Mouse (Mus musculus) cerebellum, adult 8-10 months (tissue): ENCODE results near the gene Mybbp1a.
"Not testable (repeated sequence)": the region's sequence is repeated elsewhere in the genome, so short reads cannot be mapped to it uniquely, and the experiment has no call there.

Experiments used
- DNase-seq: peaks from one replicate; pipeline ENCODE4 v3.0.0; 2022

Mybbp1a gene

DNA sequence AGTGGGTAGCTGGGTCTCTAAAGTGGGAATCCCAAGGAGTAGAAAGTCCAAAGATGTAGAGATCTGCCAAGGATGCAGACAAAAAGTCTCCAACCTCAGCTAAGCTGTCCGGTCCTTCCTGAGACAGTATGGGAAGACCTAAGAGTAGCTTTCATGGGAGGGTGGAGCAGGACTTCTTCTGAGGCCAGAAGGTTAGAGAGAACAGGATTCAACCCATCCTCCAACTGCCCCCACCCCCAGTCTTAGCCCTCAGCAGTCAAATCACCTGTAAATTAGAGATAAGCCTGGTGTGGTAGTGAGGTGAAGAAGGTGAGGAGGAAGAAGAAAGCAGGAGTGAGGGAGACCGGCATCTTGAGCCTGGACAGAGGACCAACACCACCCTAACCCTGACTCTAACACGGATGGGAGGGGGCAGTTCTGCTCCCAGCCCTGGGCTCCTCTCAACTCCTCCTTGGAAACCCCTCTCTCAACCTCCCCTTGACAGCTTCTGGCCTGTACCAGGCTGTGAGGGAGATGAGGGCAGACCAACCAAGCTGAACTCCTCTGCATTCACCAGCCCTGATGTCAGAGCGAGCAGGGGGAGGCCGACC lies 27.5 kb upstream of the Mybbp1a start:
- no peak for DNase-seq

DNA sequence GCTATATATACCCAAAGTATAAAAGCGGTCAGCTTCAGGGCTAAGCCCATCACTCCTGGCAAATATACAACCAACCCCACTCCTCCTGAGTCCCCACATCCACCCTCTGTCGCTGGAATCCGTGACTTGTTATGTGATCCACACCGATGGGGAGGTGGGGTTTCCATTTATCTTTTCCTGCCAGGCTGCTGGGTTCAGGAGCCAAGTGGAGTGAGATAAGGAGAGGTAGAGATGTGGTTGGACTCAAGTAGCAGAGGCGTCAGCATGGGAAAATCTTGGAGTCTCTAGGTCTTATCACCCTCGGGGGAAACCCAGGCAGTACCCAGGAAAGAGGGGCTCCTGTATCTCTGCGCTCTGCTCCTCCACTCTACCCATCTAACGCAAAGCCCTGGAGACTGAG lies 26.0 kb upstream of the Mybbp1a start:
- no peak for DNase-seq

DNA sequence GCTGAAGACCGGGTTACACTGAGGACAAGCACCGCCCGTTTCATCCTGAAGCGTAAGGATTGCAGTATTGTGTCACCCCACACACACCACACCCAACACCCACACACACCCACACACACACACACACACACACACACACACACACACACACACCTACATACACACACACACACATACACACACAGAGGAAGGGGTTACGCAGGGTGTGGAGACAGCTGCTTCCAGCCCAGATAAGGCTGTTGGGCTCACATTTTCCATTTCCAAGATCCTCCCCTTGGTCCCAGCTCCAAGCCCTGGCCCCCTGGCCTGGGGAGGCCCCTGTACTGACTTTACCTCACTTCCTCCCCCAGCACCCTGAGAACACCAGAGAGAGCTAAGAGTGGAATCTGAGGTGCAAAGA lies 24.5 kb upstream of the Mybbp1a start:
- DNase-seq = no peak

DNA sequence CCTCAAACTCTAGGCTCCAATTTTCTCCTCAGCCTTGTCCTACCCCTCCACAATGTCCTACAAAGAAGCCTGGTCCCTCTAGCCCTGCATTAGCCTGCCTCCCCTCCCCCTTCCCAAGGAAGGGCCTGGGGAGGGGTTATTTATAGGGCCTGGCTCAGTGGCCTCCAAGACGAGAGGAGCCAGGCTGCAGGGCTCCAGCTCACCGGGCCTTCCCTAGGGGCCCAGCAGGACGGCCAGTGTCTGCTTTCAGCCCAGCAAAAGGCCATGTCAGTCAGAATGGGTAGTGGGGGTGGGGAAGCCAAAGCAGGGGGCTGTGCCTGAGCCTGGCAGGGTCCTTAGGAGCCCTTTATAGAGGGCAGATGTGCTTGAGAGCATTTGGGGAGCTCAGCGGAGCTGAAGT lies 23.8 kb upstream of the Mybbp1a start:
- DNase-seq = no peak

DNA sequence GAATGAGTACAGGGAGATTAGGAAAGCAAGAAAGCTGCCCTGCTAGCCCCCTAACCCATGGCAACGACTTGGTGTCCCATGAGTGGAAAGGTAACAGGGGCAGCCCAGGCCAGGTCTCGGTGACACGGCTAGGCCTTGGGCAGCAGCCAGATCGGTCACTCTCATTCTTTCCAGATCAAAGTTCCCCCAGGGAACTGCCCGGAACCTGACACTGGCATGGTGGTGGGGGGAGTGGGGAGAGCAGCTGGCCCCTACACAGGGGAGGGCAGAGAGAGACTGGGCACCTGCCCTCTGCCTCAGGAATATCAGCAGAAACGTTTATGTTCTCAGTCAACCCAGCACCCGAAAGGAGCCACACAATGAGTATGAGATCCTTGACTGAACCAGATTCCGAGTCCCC lies 22.9 kb upstream of the Mybbp1a start:
- no peak for DNase-seq

DNA sequence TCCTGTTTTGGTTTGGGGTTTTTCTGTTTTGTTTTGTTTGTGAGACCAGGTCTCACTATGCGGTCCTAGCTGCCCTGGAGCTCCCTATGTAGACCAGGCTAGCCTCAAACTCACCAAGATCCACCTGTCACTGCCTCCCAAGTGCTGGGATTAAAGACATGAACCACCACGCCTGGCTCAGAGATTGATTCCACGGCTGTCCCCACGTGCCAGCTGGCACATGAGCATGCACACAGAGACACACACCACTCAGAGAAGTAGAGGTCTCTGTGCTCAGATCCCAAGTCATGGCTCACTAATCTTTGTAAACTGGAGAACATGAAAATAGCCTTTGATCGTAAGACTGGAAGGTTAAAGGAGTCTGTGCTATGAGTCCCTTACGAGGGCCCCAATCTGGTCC lies 22.1 kb upstream of the Mybbp1a start:
- DNase-seq = no peak

DNA sequence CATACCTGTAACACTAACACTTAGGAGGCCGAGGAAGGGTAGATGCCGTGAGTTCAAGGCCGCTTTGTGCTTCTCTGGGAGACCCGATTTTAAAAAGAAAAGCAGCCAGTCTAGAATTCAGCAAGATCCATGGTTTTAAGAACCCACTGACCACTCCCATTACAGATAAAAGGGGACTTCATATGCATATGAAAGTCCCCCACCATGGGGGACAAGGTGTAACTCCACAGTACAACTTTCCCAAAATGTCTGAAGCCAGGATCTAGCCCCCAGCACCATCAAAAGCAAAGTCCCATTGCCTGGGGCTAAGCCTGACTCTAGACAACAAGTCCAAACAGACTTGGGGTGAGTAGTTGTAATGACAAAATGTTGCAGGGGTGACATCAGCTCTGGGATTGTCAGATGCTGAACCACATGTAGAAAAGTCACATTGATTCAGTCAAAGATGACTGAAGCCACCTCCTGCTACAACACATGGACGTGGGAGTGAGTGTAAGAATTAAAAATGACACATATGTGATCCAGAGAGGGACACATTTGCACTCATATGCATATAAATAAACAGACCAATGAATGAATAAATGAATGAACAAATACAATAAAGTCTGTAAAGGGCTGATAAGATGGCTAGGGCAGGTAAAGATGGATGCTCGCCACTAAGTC lies 20.6 kb upstream of the Mybbp1a start:
- no peak for DNase-seq

DNA sequence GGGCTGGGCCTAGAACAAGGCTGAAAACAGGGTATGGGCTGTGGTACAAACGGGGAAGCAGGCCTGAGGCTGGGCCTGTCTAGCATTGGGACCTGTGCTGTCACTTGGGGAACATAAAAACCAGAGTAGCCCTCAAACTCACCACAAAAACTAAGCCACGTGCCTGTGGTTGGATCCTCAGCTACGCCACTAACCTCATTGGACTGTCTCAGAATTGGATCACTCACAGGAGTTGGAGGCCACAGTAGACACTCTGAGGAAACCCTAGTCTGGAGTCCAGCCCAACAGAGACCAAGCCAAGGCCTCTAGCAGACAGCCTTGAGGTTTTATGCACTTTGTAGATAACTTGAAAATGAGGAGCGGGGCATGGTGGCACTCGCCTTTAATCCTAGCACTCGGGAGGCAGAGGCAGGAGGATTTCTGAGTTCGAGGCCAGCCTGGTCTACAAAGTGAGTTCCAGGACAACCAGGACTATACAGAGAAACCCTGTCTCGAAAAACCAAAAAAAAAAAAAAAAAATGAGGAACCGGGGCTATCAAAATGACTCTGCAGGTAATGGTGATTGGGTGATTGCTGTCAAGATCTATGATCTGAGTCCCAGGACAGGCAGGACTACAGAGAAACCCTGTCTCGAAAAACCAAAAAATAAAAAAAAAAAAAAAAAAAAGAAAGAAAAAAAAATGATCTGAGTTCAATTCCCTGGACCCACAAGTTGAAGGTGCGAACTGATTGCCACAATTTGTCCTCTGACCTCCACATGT lies 19.5 kb upstream of the Mybbp1a start:
- DNase-seq = no peak

DNA sequence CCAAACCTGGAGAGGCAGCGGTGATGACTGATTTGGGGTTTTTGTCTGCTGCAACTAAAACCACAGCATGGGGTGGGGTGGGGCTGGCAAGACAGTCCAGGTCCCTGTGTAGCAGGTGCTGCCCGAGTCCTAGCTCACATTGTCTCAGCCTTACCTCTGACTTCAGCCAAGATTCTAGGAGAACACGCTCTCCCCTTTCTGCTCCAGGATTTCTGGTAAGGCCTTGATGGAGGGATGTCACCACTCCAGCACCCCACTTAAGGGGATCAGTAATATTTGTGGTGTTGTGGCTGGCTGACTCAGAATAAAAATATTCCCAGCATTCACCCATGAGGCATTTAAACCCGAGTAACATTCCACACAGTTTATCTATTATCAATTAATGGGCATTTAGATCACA lies 17.5 kb upstream of the Mybbp1a start:
- no peak for DNase-seq

DNA sequence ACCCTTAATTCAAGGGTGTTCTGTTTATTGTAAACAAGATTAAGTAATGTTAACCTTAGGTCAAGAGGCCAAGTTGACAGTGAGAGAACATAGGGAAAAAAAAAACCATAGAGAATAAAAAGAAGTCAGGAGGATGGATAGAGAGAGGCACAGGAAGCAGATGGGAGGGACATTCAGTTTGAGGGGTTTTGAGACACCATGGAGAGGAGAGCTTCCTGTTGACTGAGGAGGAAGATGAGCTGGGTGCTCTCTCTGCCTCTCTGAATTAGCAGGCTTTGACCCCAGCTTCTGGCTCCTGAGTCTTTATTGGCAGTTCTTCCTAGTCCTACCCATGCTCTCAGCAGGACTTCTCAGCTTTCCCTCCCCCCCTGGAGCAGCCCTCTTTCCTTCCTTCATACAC lies 16.0 kb upstream of the Mybbp1a start:
- DNase-seq = no peak

DNA sequence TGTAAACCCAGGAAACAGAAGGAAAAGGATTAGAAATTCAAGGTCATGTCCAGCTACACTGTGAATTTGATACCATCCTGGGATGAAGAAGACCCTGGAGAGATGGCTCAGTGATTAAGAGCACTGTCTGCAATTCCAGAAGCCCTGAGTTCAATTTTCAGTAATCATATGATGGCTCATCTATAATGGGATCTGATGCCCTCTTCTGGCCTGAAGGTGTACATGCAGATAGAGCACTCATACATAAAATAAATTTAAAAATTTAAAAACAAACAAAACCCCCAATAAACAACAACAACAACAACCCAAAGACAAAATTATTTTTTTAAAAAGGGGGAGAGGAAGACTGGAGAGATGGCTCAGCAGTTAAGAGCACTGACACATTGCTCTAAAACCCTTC lies 14.3 kb upstream of the Mybbp1a start:
- DNase-seq = no peak

DNA sequence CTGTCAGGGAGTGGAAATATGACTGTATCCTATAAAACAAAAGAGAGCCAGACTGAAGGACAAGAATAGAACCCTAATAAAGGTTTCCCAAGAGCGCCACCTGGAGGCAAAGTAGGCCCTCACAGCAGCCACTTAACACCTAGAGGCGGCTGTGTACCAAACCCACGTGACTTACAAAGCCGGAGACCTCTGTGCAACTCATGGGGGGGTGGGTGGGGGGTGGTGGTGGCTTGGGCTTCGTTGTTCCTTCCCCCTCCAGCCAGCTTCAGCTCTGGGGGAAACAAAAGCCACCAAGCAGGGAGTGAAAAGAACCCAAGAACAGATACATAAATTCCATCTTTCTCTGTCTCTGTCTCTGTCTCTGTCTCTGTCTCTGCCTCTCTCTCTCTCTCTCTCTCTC lies 12.5 kb upstream of the Mybbp1a start:
- peak; percentile 61 for DNase-seq

DNA sequence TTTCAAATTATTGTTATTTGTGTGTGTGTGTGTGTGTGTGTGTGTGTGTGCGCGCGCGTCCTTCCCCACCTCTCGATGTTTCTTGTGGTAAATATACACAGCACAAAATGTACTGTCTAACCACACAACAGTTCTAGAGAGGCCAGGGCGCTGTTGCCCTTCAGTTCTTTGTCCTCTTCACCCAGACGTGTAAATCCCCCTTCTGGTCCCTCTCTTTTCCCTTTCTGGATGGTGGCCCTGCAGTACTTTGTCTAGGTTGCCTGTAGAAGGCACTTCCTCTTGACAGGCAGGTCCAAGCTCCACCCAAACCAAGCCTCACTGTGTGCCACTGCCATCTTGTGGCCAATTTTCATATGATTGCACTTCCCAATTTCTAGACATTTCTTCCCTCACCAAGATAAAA lies 11.9 kb upstream of the Mybbp1a start:
- peak; percentile 65 for DNase-seq

DNA sequence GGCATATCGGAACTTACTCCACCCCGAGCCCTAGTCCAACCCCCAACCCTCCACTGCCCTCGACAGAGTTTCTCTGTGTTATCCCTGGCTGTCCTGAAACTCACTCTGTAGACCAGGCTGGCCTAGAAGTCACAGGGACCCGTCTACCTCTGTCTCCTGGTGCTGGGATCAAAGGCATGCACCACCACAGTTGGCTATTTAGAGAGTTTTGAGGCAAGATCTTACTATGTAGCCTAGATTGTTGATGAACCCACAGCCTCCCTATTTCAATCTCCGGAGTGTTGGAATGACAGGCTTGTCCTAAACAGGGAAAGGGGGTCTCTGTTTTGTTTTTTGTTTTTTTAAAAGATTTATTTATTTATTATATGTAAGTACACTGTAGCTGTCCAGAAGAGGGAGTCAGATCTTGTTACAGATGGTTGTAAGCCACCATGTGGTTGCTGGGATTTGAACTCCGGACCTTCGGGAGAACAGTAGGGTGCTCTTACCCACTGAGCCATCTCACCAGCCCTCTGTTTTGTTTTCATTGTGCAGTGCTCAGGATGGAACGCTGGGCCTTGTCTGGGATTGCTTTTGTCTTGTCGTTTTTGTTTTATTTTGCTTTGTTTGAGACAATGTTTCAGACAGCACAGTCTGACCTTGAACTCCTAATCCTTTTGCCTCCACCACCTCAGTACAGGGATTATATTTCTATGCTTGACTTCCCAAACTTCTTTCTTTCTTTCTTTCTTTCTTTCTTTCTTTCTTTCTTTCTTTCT lies 10.7 kb upstream of the Mybbp1a start:
- not testable (repeated sequence) for DNase-seq

DNA sequence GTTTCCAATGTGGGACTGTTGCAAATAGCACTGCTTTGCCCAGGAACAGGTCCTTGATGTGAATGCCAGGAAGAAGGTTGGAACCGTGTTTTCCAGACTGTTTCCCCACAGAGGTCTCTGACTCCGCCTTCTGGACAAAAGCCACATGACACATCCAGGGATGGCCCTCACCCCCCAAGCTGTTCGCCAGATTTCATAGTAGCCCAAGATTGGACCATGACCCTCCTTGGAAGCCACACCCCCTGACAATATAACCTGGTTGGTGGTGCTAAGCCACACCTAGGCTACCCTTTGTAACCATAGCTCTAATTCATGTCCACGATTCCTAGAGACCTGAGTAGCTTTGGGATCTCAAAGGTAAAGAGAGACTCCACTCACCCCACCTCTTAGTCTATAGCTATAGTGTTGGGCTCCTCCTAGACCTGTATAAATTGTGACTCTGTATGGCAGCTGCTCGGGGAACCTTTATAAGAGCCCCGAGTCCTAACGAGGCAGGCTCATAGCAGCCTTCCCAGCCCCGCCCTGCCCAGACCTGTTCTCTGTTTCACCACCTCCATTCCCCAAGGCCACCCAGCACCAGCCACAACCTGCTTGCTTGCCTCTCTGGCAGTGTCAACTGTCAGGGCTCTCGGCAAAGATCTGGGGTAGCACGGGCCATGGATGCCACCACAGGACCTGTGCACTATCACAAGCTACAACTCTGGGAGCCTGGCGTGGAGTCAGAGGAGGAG lies 6.0 kb upstream of the Mybbp1a start, which contains the start of gene Ggt6:
Ggt6 (plus strand) TSS at position 564 of the 731 bp plus-strand sequence.
- DNase-seq = no peak

DNA sequence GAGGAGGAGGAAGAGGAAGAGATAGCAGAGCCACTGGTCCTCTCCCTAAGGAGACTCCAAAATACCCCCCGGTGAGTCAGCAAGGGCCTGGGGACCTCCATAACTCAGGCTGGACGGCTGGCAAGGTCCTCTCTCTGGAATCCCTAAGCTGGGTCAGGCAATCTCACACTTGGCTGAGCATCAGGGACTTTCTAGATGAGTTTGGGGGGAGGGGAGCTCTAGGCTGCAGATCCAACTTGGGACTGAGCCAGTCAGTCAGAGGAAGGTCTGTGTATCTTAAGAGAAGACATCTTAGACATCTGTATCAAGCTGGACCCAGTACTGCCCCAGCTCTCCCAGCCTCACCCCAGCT lies 5.5 kb upstream of the Mybbp1a start:
- DNase-seq = no peak

DNA sequence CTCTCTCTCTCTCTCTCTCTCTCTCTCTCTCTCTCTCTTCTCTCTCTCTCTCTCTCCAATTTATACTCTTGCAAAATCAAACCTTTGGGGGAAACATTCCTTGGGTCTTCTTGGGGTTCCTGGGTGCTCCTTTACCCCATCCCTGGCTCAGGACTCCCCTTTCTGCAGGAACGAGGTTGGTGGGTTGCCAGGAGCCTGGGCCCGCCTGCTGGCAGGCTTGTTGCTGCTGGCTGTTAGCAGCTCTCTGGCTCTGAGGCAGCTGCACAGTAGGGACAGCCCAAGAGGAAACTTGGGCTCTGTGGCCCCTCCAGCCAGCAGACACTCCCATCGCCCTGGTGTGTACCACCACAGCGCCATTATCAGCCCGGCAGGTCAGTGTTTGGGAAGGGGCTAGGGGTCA lies 4.9 kb upstream of the Mybbp1a start:
- DNase-seq = no peak

DNA sequence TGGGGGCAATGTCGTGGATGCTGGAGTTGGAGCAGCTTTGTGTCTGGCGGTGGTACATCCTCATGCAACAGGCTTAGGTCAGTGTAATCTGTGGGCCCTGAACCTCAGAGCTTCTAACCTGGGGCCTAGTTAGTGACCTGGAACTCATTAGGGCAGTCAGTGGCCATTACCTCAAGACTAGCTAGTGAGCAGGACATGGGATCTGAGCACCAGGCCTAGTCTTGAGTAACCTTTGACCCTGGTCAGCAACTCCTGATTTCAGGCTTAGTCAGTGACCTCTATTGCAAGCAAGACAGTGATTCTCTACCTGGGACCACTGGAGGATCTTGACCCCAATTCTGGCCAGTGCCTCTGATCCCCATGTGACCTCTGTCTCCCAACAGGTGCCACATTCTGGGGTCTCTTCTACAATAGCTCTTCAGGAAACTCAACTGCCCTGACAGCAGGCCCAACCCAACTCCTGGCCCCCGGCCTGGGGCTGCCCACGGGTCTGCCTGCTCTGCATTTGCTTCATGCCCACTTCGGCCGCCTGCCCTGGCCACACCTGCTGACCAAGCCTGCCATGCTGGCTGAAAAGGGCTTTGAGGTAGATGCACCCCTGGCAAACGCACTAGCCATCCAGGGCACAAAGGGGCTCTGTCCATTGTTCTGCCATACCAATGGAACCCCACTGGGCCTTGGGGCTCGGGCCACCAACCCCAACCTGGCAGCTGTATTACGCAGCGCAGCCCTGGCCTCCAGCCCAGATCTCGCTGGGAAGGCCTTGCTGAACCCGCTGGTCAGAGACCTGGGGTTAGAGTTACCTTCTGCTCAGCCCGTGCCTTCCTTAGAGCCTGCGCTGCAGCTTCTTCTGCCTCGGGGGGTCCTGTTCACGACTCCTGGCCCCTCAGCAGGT lies 4.2 kb upstream of the Mybbp1a start:
- DNase-seq = no peak

DNA sequence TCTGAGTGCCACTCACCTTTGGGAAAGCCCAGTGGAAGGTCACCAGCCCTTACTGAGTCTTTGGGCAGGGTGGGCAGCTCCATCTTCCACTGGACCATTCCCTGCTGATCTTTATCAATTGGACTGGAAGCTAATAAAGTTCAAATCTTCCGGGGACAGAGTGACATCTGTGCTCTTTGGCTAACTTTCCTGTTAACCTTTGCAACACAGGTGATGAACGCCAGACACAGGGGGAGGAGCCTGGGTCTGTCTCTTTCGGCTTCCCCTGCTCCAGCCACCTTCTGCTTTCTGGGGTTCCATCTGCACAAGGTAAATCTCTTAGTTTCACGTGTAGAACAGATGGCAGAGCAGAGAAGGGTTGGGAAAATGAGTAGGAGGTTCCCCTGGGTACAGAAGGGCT lies 2.7 kb upstream of the Mybbp1a start:
- DNase-seq = no peak

DNA sequence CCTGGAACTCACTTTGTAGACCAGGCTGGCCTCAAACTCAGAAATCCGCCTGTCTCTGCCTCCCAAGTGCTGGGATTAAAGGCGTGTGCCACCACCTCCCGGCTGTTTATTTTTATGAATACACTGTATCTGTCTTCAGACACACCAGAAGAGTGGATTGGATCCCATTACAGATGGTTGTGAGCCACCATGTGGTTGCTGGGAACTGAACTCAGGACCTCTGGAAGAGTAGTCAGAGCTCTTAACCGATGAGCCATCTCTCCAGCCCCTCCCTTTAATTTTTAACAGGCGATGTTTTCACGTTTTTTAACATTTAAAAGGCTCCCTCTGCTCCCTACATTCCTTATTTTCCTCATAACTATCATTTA lies 574 bp upstream of the Mybbp1a start:
- DNase-seq = not testable (repeated sequence)

DNA sequence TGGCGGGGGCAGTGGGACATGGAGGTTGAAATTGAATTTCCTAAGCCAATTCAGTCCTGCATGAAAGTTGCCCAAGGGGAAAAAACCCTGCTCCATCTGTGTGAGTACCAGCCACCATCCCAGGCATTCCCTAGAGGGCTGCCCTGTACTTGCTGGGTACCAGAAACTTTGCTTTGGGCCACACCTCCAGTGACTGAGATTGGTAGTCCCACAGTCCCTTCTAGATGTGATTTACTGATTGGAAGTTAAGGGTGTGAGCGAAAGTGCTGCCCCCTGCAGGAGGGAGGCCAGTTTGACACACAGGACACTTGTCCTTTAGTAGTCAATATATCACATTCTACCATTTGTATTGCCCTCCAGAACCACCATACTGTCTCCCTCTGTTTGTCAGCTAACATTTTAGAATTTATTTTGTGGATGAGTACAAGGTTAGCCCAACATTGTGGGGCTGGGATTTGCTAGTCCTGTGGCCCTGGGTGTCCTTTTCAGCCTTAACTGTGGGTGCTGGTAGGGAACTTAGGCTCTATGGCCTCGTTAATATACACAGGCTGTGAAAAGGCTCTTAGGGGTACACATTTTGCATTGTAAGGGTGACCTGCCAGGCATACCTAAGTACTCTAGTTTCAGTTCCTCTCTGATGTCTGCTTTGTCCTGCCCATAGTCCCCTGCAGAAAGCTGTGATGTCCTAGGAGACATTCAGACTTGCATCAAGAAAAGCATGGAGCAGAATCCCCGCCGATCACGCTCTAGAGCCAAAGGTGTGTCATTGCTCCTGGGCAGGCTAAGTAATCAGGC lies 5.4 kb downstream of the Mybbp1a start:
- DNase-seq = no peak
